Mouse (Mus musculus) NIH3T3 (cell line): Measurements from ENCODE around the gene Tceal1.
"Not testable (repeated sequence)": the region's sequence is repeated elsewhere in the genome, so short reads cannot be mapped to it uniquely, and the experiment has no call there.

Experiments used
- DNase-seq: peaks from one replicate; pipeline ENCODE4 v3.0.0-alpha.2; 2012; ENCODE audit warnings: low read depth

The Tceal1 gene

DNA sequence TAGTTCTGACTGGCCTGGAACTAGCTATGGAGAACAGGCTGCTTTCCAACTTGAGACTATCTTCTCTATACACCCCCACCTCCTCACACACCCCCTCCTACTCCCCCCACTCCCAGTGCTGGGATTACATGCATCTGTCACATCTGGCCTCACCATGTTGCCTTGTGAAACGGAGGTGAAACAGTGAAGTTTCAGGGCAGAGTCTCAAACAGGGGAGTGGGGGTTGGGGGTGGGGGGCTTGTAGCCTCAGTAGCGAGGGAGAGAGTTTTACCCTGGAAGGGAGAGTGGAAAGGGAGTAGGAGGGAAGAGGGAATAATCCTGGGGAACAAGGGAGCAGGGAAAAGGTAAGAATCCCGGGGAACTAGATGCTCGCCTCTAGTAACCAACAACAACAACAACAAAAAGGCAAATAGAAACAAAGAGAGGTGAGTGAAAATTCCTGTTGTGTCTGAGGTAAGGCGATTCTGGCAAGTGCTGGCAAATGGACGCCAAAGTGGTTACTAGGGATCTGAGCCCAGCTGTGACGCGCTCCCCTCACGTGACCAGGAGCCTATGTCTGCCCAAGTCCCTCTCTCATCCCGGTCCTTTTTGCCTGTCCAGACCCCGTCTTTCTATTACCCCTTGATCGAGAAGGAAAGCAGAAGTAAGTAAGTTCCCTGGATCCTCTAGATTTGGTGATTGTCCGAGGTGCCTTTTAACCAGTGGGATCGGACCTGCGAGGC lies at the start of gene Tceal1:
TSS of gene Tceal1 (plus strand) at position 537 of the 722 bp plus-strand sequence.
- DNase-seq = peak; percentile 83

DNA sequence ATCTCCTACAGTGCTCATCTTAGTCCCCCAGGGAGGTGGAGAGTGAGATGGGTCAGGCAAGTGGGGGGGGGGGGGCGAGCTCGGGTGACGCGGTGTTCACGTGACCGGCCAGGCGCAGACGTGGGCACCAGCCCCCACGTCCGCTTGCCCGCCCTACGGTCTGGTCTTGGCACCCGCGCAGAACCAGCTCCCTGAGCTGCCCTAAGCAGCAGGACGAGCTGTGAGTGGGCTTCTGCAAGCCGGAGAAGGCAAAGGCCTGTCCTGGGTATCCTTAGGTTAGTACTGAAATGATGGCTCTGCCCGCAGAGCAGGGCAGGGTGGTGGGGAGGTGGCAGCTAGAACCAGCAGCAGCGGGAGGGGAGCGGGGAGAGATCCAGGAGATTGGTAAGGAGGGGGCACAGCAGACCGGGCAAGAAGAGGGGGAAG lies 41.5 kb upstream of the Tceal1 start:
- no peak for DNase-seq

DNA sequence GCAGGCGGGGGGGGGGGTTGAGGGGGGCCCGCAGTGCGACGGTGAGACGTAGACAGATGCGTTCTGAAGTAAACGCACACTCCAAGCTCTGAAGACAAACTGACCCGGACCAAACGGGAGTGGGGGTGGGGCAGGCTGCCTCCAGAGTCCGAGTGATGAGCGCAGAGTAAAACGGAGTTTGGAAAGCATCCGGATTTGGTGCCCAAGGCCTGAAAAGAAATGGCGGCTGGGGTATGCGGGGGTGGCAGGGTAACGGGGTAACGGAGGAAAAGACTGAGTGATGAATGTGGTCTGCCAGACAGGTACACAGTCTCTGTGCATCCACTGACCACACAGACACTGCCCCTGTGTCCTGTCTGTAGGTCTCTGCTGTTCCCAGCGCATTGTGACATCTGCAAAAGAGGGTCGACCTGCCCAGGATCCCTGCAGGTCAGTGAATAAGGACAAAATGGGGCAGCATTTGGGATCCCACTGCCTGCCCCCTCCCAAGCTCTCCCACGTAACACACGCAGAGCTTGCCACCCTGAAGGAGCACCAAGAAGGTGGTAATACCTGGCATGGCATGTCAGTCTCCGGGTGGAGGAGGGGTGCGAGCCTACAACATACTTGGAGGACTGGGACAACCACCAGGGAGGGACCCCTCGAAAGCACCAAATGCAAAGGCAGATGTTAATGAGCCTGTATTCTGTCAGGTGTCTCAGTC lies 40.9 kb upstream of the Tceal1 start:
- not testable (repeated sequence) for DNase-seq

DNA sequence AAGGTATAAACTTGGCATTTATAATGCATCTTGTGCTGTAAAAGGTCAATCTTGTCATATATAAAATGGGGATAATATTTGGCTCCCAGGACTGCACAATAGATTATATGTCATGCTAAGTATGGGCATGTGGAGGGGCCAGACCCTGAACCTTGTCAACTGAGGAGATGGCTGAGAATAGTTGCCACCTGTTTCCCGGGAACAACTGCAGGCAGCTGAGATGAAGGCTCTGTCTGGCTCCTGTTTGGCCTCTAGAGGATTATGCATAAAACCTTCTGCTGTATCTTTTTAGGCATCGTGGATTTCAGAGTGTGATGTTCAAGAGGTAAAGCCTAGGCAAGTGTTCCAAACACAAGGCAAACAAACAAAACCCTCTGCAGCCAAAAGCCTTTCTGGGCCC lies 39.0 kb upstream of the Tceal1 start:
- no peak for DNase-seq

DNA sequence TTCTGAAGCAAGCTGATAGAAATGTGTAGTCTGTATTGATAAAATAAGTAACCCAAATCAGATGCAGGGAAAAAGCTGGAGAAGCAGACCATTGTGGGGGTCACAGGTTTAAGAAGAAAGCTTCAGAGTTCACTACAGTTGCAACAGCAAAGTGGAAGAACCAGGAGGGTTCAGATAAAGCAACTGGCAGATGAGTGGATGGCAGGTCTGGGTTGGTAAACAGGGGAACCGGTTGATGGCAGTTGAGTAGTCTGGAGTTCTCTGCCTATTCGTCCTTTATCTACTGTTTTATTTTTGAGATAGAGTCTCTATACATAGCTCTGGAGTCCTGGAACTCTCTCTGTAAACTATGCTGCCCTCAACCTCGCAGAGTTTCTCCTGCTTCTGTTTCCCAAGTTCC lies 26.8 kb upstream of the Tceal1 start:
- DNase-seq = no peak

DNA sequence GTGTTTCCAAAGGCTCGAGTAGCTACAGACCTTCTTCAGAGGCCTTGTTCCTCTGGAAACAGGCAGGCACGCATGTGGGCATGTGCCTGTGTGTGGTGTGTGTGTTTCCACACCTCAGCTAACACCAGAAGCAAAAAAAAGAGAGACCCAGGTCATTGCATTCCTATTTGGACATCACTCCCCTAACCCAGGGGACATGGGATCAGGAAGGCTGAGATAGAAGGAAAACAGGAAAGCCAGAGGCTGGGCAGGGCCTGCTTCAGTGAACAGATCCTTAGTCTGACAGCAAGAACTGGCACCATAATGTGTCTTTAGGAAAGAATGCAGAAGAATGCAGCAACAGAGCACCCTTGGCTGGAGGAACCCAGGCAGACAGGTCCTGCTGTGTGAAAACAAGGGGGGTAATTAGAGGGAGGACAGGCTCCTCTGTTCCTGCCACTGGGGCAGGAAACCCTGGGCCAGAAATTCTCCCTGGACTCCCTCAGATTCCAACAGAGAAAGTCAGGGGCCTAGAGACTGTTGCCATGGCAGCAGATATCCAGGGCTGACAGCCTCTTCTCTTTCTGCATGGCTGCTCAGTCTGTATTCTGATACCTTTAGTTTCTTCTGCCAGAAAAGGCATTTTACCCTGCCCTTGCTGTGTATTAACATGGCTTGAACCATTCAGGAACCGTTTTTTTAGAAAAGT lies 16.0 kb upstream of the Tceal1 start:
- DNase-seq = not testable (repeated sequence)

DNA sequence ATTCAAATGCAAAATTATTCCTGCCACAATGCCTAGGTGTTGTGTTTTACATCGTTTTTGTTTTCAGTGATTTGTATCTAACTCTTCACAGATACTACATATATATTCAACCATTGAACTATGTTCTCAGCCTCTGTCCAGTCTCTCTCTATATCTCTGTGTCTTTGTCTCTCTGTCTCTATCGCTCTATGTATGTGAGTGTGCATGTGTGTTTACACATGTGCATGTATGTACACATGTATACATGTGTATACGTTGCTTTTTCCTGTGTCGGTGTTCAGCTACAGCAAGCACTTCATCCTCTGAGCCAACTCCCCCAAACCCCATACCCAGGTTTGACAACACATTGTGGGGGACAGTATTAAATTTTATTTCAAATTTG lies 15.5 kb upstream of the Tceal1 start:
- DNase-seq = no peak

DNA sequence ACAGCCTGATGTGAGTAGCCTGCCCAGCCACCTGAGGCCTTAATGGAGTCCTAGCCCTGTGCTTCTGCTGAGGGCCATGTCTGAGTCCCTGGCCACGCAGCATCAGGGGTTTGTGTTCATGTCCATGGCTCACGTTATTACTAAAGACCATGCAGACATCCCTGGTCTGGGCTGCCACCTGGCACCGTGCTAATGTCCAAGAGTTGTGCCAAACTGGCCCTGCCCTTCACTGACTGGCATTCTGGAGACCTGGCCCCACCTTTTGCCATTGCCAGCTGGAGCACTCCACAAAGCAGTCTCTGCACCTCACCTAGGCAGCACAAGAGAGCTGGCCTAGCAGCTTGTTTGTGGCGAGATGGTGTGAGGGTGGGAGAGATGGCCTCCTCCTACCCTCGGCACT lies 14.6 kb upstream of the Tceal1 start:
- DNase-seq = no peak

DNA sequence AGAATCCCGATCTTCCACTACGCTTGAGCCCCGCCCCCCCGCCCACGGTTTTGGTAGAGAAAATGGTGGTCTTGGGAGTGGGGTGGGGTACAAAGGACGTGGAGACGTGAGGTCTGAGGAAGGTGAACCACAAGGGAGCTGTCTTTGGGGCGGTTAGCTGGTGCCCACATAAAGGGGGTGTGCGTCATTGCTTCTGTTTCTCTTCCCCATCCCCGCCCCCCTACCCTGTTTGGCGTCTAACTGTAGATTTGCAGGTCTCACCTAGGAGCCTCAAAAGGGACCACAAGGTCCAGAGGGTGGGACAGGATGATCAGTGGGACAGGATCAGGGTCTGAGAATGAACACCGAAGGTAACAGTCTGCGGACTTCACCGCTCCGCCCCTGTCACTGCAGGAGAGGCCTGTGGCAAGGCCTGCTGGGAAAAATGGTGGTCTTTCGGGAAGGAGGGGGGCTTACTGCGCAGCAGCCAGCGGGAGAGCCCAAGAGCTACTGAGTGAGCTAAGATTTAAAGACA lies 443 bp downstream of the Tceal1 start:
- peak; percentile 46 for DNase-seq

DNA sequence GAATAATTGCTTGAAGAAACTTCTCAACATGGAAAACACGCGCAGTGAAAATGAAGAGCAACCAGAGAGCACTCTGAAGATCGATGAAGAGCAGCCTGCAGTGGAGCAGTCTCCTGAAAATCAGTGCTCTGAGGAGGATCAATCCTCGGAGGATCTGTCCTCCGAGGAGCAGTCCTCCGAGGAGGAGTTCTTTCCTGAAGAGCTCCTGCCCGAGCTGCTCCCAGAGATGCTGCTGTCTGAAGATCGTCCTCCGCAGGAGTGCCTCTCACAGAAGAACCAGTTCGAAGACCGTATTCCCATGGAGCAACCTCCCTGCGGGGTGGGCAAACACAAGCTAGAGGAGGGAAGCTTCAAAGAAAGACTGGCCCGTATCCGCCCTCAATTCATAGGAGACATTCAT lies 1.0 kb downstream of the Tceal1 start:
- DNase-seq = no peak

DNA sequence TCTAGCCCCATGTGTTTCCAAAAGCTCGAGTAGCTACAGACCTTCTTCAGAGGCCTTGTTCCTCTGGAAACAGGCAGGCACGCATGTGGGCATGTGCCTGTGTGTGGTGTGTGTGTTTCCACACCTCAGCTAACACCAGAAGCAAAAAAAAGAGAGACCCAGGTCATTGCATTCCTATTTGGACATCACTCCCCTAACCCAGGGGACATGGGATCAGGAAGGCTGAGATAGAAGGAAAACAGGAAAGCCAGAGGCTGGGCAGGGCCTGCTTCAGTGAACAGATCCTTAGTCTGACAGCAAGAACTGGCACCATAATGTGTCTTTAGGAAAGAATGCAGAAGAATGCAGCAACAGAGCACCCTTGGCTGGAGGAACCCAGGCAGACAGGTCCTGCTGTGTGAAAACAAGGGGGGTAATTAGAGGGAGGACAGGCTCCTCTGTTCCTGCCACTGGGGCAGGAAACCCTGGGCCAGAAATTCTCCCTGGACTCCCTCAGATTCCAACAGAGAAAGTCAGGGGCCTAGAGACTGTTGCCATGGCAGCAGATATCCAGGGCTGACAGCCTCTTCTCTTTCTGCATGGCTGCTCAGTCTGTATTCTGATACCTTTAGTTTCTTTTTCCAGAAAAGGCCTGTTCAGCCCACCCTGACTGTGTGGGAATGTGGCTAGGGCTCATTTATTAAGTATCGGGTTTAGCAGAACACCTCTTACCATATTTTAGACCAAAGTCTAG lies 7.1 kb downstream of the Tceal1 start:
- DNase-seq = not testable (repeated sequence)

DNA sequence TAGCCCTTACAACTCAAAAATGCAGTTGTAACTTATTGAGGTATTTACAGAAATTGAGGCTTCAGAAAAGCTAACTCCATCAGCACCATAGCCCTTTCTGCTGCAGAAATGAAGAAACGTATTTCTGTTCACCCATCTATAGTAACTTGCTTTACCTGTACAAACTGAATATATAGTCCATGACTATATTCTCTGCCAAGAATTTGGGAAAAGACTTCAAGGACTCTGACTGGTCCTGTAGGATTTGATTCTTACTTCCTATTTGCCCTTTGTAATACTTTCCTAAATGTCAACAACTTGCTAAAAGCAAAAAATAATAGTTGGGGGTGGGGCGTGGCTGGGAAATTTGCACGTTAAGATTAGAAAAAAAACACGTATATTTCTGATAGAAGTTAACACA lies 24.2 kb downstream of the Tceal1 start:
- DNase-seq = no peak

DNA sequence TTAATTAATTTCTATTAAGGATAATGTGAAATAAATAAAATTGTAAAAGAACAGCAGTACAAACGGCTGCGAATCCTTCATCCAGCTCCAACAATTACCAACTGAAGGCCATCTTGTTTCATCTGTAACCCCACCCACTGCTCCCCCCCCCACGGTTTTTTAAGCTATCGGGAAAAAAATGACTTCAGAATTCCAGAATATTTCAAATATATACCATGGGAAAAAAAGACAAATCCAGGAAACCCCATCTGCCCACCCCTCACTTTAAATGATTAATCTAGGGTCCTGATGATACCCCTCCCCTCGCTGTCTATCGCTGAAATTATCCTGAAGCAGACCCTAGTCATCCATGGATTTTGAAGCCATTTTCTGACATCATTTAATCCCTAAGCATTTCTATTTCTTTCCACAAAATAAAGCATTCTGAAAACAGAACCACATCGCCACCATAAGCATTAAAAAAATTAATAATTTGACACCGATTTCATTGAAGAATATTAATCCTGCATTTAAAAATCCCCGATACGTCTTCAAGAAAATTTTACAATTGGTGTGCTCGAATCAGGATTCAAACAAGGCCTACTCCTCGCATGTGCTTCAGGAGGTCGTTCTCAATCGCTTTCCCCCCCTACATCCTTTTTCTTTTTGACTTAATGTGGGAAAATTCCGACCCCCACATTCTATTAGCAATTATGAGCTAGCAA lies 32.5 kb downstream of the Tceal1 start:
- DNase-seq = peak; percentile 53

DNA sequence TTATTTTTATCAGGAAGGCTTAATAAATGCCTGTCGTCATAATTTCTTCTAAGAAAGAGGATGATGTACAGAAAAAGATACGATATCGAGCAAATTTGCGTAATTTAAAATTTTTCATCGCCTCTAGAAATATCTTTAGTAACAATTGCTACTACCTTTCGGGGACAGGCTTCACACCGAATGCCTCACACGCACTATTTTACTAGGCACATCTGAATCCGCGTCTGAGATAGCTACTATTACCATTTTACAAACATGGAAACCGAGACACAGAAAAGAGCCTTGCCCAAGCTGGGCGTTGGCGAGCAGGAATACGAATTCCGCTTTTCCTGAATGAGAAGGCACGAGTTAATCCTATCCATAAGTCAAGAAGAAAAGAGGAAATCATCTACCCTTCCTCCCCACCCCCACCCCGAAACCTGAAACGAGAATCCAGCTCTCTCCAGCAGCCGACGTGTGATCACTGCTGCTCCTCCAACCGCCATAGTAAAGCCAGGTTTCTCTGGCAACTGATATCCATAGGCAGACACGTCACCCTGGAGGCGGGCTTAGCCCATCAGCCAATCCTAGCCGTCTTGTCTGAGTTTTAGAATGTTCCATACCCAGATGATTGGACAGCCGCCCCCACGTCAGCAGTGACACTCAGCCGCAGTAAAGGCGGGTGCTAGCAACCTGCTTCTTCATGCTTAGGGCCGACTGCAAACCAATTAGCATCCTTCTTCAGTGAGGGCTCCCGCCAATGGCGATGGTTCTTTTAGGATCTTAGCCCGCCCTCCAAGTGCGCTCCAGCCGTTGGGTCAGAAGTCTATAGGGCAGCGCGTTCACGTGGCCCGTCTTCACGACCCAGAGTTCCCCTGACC lies 33.2 kb downstream of the Tceal1 start:
- peak; percentile 94 for DNase-seq

DNA sequence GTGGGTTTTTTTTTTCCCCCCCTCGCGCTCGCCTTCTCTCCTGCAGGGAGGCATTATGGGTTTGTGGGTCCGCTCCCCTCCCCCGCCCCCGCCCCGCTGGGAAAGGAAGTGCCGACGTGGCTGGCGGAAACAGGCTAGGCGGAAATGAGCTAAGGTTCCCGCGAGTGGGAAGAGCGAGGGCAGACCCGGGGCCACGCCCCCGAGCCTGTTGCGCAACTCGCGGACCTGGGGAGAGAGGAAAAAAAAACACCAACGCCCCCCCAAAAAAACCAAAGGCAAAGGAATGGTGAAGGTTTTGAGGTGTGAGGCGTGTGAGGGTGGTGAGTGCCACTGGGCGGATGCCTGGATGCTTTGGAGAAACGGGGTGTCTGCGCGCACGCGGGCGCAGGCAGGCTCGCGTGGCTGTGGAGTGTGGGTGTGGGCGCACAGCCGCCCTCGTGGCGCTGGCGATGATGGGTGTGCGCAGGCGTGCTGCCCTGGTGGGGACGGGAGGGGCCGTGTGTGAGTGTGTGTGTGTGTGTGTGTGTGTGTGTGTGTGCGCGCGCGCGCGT lies 33.9 kb downstream of the Tceal1 start:
- peak; percentile 94 for DNase-seq

DNA sequence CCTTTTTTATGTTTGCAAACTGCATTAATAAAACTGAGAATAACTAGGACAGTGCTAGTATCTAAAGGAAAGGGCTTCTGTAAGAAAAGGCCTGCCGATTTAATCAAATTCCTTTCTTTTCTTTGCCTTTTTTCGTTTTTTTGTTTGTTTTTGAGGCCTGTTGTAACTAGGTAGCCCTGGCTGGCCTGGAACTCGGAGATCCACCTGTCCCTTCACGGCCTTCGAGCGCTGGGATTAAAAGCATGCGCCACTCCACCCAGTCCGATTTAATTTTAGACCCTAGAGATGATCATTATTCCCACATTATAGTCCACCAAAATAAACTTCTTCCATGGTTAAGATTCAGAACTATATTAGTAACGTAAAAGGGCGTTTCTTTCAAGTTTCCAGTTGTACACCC lies 34.5 kb downstream of the Tceal1 start:
- no peak for DNase-seq

DNA sequence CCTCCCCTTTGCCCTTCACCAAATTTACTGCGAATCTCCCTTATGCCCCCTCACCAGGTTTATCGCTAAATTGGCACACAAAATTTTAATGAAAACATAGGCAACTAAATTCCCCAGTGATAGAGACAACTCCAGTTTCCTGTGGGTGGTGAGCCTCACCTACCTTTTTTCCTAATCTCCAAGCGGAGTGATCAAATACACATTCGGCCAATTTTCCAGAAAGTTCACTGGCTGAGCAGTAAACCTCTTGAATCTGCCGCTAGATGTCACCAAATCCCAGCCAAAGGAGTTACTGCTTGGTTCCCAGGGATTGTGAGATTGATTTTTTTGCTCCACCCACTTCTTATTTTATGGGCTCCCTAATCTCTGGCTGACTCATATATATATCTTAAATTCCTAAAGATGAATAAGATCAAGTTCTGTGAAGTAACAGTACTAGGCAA lies 34.9 kb downstream of the Tceal1 start:
- peak; percentile 89 for DNase-seq

DNA sequence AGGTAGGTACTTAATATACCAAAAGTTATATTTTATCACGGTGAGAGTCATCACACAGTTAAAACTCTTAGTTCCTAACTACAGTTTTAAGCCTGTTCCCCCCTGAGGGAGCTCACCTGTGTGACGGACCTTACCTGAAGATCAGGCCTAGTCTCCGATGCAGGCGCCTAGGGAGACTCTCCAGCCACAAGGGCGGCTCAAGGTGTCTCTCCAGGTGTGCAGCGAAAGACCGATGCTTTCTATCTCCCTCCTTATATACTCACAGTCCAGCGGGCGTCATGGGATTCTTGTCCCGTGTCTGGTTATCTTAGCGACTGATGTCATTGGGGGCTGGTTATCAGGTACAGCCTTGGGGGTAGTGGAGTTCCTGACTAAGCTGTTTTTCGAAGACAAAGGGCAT lies 35.7 kb downstream of the Tceal1 start, which contains the start of gene Morf4l2:
TSS of gene Morf4l2 (minus strand) at position 232 of the 400 bp plus-strand sequence.
- DNase-seq = no peak

DNA sequence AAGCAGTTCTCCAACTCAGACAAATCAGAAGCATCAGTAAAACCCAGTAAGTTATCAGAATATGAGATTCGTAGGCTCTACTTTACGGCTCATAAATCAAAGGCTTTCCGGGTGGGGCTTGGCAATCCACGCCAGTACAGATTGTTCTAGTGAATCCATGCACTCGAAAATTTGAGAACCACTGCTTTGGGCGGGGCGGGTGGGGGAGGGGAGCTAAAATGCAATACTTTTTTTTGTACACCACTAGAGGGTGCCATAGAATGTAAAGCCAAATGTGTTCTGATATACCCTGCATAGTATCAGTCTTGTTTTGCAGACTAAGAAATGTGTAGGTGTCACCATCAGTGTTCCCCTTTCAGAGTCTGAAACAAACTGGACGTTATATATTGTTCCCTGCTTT lies 36.9 kb downstream of the Tceal1 start:
- peak; percentile 46 for DNase-seq

DNA sequence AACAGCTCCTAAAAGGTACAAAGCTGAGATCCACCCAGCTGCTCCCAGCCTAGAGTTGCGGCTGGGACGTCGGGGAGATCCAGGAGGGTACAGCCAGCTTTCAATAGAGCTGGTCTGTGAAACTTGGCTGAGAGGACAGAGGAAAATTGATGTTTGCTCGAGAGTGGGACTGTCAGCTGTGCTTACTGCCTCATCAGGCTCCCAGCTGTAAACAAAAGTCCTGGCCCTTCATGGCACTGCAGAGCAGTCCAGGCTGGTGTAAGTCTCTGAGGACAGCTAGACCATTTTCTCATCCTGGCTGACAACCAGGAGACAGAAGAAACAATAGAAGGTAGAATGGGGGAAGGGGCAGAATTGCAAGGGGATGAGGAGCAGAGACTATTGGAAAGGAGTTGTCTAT lies 41.5 kb downstream of the Tceal1 start:
- no peak for DNase-seq
